Mouse (Mus musculus) skeletal muscle tissue, adult 2 months (tissue): ENCODE results near the gene Mars2.

ENCODE experiments used
- DNase-seq: peaks from one replicate; pipeline ENCODE4 v3.0.0-alpha.2; 2012; ENCODE audit warnings: low read depth, low spot score

The Mars2 gene

GRCm38 (mm10) chr1:55221352-55221751 lies 15.6 kb upstream of the Mars2 start:
- no peak for DNase-seq

GRCm38 (mm10) chr1:55223026-55223425 lies 14.0 kb upstream of the Mars2 start:
- DNase-seq, result no peak

GRCm38 (mm10) chr1:55224111-55224510 lies 12.9 kb upstream of the Mars2 start:
- DNase-seq, result no peak

GRCm38 (mm10) chr1:55225398-55225797 lies 11.6 kb upstream of the Mars2 start:
- no peak for DNase-seq

GRCm38 (mm10) chr1:55226011-55226857 lies 10.7 kb upstream of the Mars2 start, which contains the start of gene Rftn2:
TSS of gene Rftn2 (minus strand) at chr1:55226782.
- no peak for DNase-seq

- no peak for DNase-seq
Measured at GRCm38 (mm10) chr1:55227376-55227775, 9.6 kb upstream of the Mars2 start.

GRCm38 (mm10) chr1:55228256-55228884 lies 8.6 kb upstream of the Mars2 start:
- no peak for DNase-seq

- DNase-seq, result no peak
Measured at GRCm38 (mm10) chr1:55234910-55235520, 2.0 kb upstream of the Mars2 start.

- no peak for DNase-seq
Measured at GRCm38 (mm10) chr1:55236487-55236886, 490 bp upstream of the Mars2 start.

GRCm38 (mm10) chr1:55237643-55238161 lies 725 bp downstream of the Mars2 start:
- no peak for DNase-seq

GRCm38 (mm10) chr1:55238496-55238895 lies 1.5 kb downstream of the Mars2 start:
- DNase-seq, result no peak

GRCm38 (mm10) chr1:55239237-55239636 lies 2.3 kb downstream of the Mars2 start:
- peak; percentile 36 for DNase-seq

GRCm38 (mm10) chr1:55246374-55246773 lies 9.4 kb downstream of the Mars2 start:
- no peak for DNase-seq

GRCm38 (mm10) chr1:55264385-55264784 lies 27.4 kb downstream of the Mars2 start:
- no peak for DNase-seq

- no peak for DNase-seq
Measured at GRCm38 (mm10) chr1:55265447-55265846, 28.5 kb downstream of the Mars2 start.

GRCm38 (mm10) chr1:55279081-55279480 lies 42.1 kb downstream of the Mars2 start:
- no peak for DNase-seq
